Mouse (Mus musculus): ENCODE results near the gene Boc. TPM values are rescaled to one million over a fixed set of nuclear protein-coding genes. Genes with fewer than 3 reads are reported as not detected.

Gene Boc
- polyA plus RNA-seq, 1 experiment from 2014 or later = 13.5 TPM

- Histone ChIP-seq H3K36me3 (ENCODE audit: insufficient read depth, low read length) (0 out of 2 replicates have a peak, but pooled peaks cover 2% of the 10 kb centered on the region), H3K27ac (no peak overlapping the region), H3K9me3 (replicated peaks; ENCODE audit: low read length) (no peaks in the 10 kb centered on the region), H3K4me1 (replicated peaks; ENCODE audit: insufficient read depth, low read length) (peaks cover 38% of the 10 kb centered on the region), H3K9ac (ENCODE audit: low read depth, low read length) (no peak overlapping the region), H3K4me3 (replicated peaks; ENCODE audit: low read depth, low read length) (no peak overlapping the region), H3K27me3 (ENCODE audit: insufficient read depth, low read length) (no peaks in the 10 kb centered on the region), H3K4me2 (ENCODE audit: low read length) (no peak overlapping the region)
- ATAC-seq (replicated peaks; ENCODE audit: low FRiP score, low read depth) = no peak
- DNase-seq (ENCODE audit: low spot score) = no peak
- no peak for TF ChIP-seq CTCF (IDR thresholded peaks at IDR 0.05; ENCODE audit: low read depth)
- WGBS = 60% methylated on average over 6 of the region's 6 CpGs
Measured at GRCm38 (mm10) chr16:44549381-44549780, 9.3 kb downstream of the Boc start.

GRCm38 (mm10) chr16:44547976-44548375 lies 10.7 kb downstream of the Boc start:
- DNase-seq (ENCODE audit: low spot score) (no peak), ATAC-seq (replicated peaks; ENCODE audit: low FRiP score, low read depth) (no peak)
- Histone ChIP-seq H3K27me3 (ENCODE audit: insufficient read depth, low read length) (no peaks in the 10 kb centered on the region), H3K4me1 (replicated peaks; ENCODE audit: insufficient read depth, low read length) (peaks cover 40% of the 10 kb centered on the region), H3K9ac (ENCODE audit: low read depth, low read length) (no peak overlapping the region), H3K9me3 (replicated peaks; ENCODE audit: low read length) (no peaks in the 10 kb centered on the region), H3K36me3 (ENCODE audit: insufficient read depth, low read length) (0 out of 2 replicates have a peak, but pooled peaks cover 2% of the 10 kb centered on the region), H3K27ac (no peak overlapping the region), H3K4me2 (ENCODE audit: low read length) (no peak overlapping the region), H3K4me3 (replicated peaks; ENCODE audit: low read depth, low read length) (no peak overlapping the region)
- WGBS = 80% methylated on average over 1 of the region's 1 CpGs
- TF ChIP-seq CTCF (IDR thresholded peaks at IDR 0.05; ENCODE audit: low read depth) = no peak

- DNase-seq (ENCODE audit: low spot score) (no peak), ATAC-seq (replicated peaks; ENCODE audit: low FRiP score, low read depth) (no peak)
- H3K27ac ChIP-seq = no peak overlapping the region
- no peaks in the 10 kb centered on the region for H3K9me3 ChIP-seq (replicated peaks; ENCODE audit: low read length)
- 46% methylated on average over 8 of the region's 8 CpGs for WGBS
- peaks cover 48% of the 10 kb centered on the region for H3K4me1 ChIP-seq (replicated peaks; ENCODE audit: insufficient read depth, low read length)
- TF ChIP-seq CTCF (IDR thresholded peaks at IDR 0.05; ENCODE audit: low read depth) = no peak
- H3K4me3 ChIP-seq (replicated peaks; ENCODE audit: low read depth, low read length) = no peak overlapping the region
- H3K4me2 ChIP-seq (ENCODE audit: low read length) = no peak overlapping the region
- no peaks in the 10 kb centered on the region for H3K27me3 ChIP-seq (ENCODE audit: insufficient read depth, low read length)
- H3K9ac ChIP-seq (ENCODE audit: low read depth, low read length) = no peak overlapping the region
- no peaks in the 10 kb centered on the region for H3K36me3 ChIP-seq (ENCODE audit: insufficient read depth, low read length)
Measured at GRCm38 (mm10) chr16:44546831-44547230, 11.9 kb downstream of the Boc start.

- peaks cover 54% of the 10 kb centered on the region for H3K4me1 ChIP-seq (replicated peaks; ENCODE audit: insufficient read depth, low read length)
- no peaks in the 10 kb centered on the region for H3K9me3 ChIP-seq (replicated peaks; ENCODE audit: low read length)
- no peak overlapping the region for H3K4me3 ChIP-seq (replicated peaks; ENCODE audit: low read depth, low read length)
- no peak overlapping the region for H3K27ac ChIP-seq
- DNase-seq (ENCODE audit: low spot score) = no peak
- H3K36me3 ChIP-seq (ENCODE audit: insufficient read depth, low read length) = no peaks in the 10 kb centered on the region
- TF ChIP-seq CTCF (IDR thresholded peaks at IDR 0.05; ENCODE audit: low read depth) = no peak
- H3K4me2 ChIP-seq (ENCODE audit: low read length) = no peak overlapping the region
- H3K27me3 ChIP-seq (ENCODE audit: insufficient read depth, low read length) = no peaks in the 10 kb centered on the region
- 87% methylated on average over 2 of the region's 2 CpGs for WGBS
- ATAC-seq (replicated peaks; ENCODE audit: low FRiP score, low read depth) = no peak
- no peak overlapping the region for H3K9ac ChIP-seq (ENCODE audit: low read depth, low read length)
Measured at GRCm38 (mm10) chr16:44545939-44546338, 12.8 kb downstream of the Boc start.

- Histone ChIP-seq H3K9ac (ENCODE audit: low read depth, low read length) (no peak overlapping the region), H3K4me1 (replicated peaks; ENCODE audit: insufficient read depth, low read length) (peaks cover 46% of the 10 kb centered on the region), H3K9me3 (replicated peaks; ENCODE audit: low read length) (no peaks in the 10 kb centered on the region), H3K4me3 (replicated peaks; ENCODE audit: low read depth, low read length) (no peak overlapping the region), H3K36me3 (ENCODE audit: insufficient read depth, low read length) (no peaks in the 10 kb centered on the region), H3K27ac (no peak overlapping the region), H3K27me3 (ENCODE audit: insufficient read depth, low read length) (no peaks in the 10 kb centered on the region), H3K4me2 (ENCODE audit: low read length) (no peak overlapping the region)
- TF ChIP-seq CTCF (IDR thresholded peaks at IDR 0.05; ENCODE audit: low read depth) = no peak
- DNase-seq (ENCODE audit: low spot score) (no peak), ATAC-seq (replicated peaks; ENCODE audit: low FRiP score, low read depth) (no peak; the same call in 1 of the 2 replicates)
- WGBS = 33% methylated on average over 7 of the region's 7 CpGs
Measured at GRCm38 (mm10) chr16:44545153-44545552, 13.5 kb downstream of the Boc start.

GRCm38 (mm10) chr16:44543098-44543497 lies 15.6 kb downstream of the Boc start:
- Histone ChIP-seq H3K9me3 (replicated peaks; ENCODE audit: low read length) (no peaks in the 10 kb centered on the region), H3K9ac (ENCODE audit: low read depth, low read length) (no peak overlapping the region), H3K4me2 (ENCODE audit: low read length) (no peak overlapping the region), H3K27ac (no peak overlapping the region), H3K4me3 (replicated peaks; ENCODE audit: low read depth, low read length) (no peak overlapping the region), H3K27me3 (ENCODE audit: insufficient read depth, low read length) (no peaks in the 10 kb centered on the region), H3K36me3 (ENCODE audit: insufficient read depth, low read length) (no peaks in the 10 kb centered on the region), H3K4me1 (replicated peaks; ENCODE audit: insufficient read depth, low read length) (peaks cover 50% of the 10 kb centered on the region)
- no peak for DNase-seq (ENCODE audit: low spot score)
- peak; percentile 30; the same call in 1 of the 2 replicates for TF ChIP-seq CTCF (IDR thresholded peaks at IDR 0.05; ENCODE audit: low read depth)
- WGBS = 48% methylated on average over 3 of the region's 3 CpGs
- ATAC-seq (replicated peaks; ENCODE audit: low FRiP score, low read depth) = no peak

All from kidney, postnatal 0 days (tissue).